Mouse (Mus musculus) liver, embryonic 11.5 days (tissue): ENCODE measurements around the gene Kpna2. TPM values are rescaled to one million over a fixed set of nuclear protein-coding genes. Genes with fewer than 3 reads are reported as not detected.

Experiments
- polyA plus RNA-seq: library from polyadenylated mRNA; unstranded; fragments of >200 nt; fragmentation: Nextera tagmentation; extraction: Ambion mirVana; gene quantifications from 2 replicates; pipeline ENCODE4 v1.2.1, GENCODE M21; 2014

The Kpna2 gene
- polyA plus RNA-seq, 1 experiment from 2014 or later = 448 TPM

Other genes with a start within 250 kb of the Kpna2 start
- 17.8 and 18.0 TPM in 2 replicates for gene Pecam1, start 248.9 kb downstream of the Kpna2 start, polyA plus RNA-seq
- gene Milr1, start 248.3 kb downstream of the Kpna2 start, polyA plus RNA-seq = 2.3 and 2.4 TPM in 2 replicates
- gene Polg2, start 220.0 kb downstream of the Kpna2 start, polyA plus RNA-seq = 9.3 and 10.9 TPM in 2 replicates
- gene Ddx5, start 210.4 kb downstream of the Kpna2 start, polyA plus RNA-seq = 288 and 310 TPM in 2 replicates
- 18.6 and 21.1 TPM in 2 replicates for gene Cep95, start 210.3 kb downstream of the Kpna2 start, polyA plus RNA-seq
- 8.7 and 9.6 TPM in 2 replicates for gene Smurf2, start 78.8 kb downstream of the Kpna2 start, polyA plus RNA-seq
- 1.9 and 2.1 TPM in 2 replicates for gene 1810010H24Rik, start 26.1 kb upstream of the Kpna2 start, polyA plus RNA-seq
- 22.6 and 27.9 TPM in 2 replicates for gene Bptf, start 132.6 kb upstream of the Kpna2 start, polyA plus RNA-seq
- 62.8 and 70.7 TPM in 2 replicates for gene Nol11, start 189.8 kb upstream of the Kpna2 start, polyA plus RNA-seq